Mouse (Mus musculus): ENCODE data around the gene Cep78. TPM values are rescaled to one million over a fixed set of nuclear protein-coding genes. Genes with fewer than 3 reads are reported as not detected.

Gene Cep78
- polyA plus RNA-seq, 1 experiment from 2014 or later, result 49.4 TPM

- no peak overlapping the region for H3K4me2 ChIP-seq (ENCODE audit: low read depth, low read length)
- H3K36me3 ChIP-seq (replicated peaks; ENCODE audit: control insufficient read depth, insufficient read depth, low read depth, low read length), result no peaks in the 10 kb centered on the region; the same call in none of the 2 replicates
- DNase-seq (ENCODE audit: low spot score), result no peak
- no peaks in the 10 kb centered on the region for H3K27me3 ChIP-seq (ENCODE audit: control insufficient read depth, insufficient read depth, low read length)
- no peak overlapping the region for H3K9ac ChIP-seq (replicated peaks; ENCODE audit: low read length)
- ATAC-seq (replicated peaks; ENCODE audit: insufficient number of reproducible peaks, low FRiP score, low TSS enrichment, low read depth), result no peak
- H3K9me3 ChIP-seq (replicated peaks; ENCODE audit: control insufficient read depth, low read length), result no peaks in the 10 kb centered on the region
- no peak overlapping the region for H3K4me3 ChIP-seq (ENCODE audit: low read depth, low read length)
- WGBS, result 88% methylated on average over 5 of the region's 5 CpGs
- H3K27ac ChIP-seq (replicated peaks; ENCODE audit: low read depth, low read length), result no peak overlapping the region
- H3K4me1 ChIP-seq (ENCODE audit: control insufficient read depth, insufficient read depth, low read length), result no peaks in the 10 kb centered on the region
Measured at GRCm38 (mm10) chr19:15911441-15911840, 73.3 kb downstream of the Cep78 start.

DNA sequence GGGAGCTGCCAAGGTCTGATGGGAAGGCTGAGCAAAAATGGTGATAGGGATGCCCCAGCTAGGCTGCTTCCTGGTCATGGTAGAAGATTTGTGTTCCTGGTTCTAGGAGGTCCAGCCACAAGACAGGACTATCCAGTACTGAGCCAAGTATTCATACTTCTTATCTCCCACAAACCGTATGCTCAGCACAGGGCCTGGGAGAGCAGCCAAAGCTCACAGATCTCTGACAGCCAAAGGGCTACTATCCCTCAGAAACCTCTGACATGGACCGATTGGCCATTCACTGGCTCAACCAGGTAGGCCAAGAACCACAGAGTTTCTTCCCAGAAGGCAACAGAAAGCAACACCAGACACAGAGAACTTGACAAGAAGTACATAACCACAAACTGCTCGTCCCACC lies 73.8 kb downstream of the Cep78 start:
- DNase-seq (ENCODE audit: low spot score), result no peak
- H3K4me2 ChIP-seq (ENCODE audit: low read depth, low read length), result no peak overlapping the region
- ATAC-seq (replicated peaks; ENCODE audit: insufficient number of reproducible peaks, low FRiP score, low TSS enrichment, low read depth), result no peak
- no peak overlapping the region for H3K9ac ChIP-seq (replicated peaks; ENCODE audit: low read length)
- no peaks in the 10 kb centered on the region for H3K9me3 ChIP-seq (replicated peaks; ENCODE audit: control insufficient read depth, low read length)
- H3K27ac ChIP-seq (replicated peaks; ENCODE audit: low read depth, low read length), result no peak overlapping the region
- 88% methylated on average over 3 of the region's 3 CpGs for WGBS
- H3K36me3 ChIP-seq (replicated peaks; ENCODE audit: control insufficient read depth, insufficient read depth, low read depth, low read length), result no peaks in the 10 kb centered on the region; the same call in none of the 2 replicates
- no peaks in the 10 kb centered on the region for H3K4me1 ChIP-seq (ENCODE audit: control insufficient read depth, insufficient read depth, low read length)
- H3K27me3 ChIP-seq (ENCODE audit: control insufficient read depth, insufficient read depth, low read length), result no peaks in the 10 kb centered on the region
- H3K4me3 ChIP-seq (ENCODE audit: low read depth, low read length), result no peak overlapping the region

- ATAC-seq (replicated peaks; ENCODE audit: insufficient number of reproducible peaks, low FRiP score, low TSS enrichment, low read depth) (no peak), DNase-seq (ENCODE audit: low spot score) (no peak)
- Histone ChIP-seq H3K9ac (replicated peaks; ENCODE audit: low read length) (no peak overlapping the region), H3K27me3 (ENCODE audit: control insufficient read depth, insufficient read depth, low read length) (no peaks in the 10 kb centered on the region), H3K4me3 (ENCODE audit: low read depth, low read length) (no peak overlapping the region), H3K27ac (replicated peaks; ENCODE audit: low read depth, low read length) (no peak overlapping the region), H3K9me3 (replicated peaks; ENCODE audit: control insufficient read depth, low read length) (no peaks in the 10 kb centered on the region), H3K36me3 (replicated peaks; ENCODE audit: control insufficient read depth, insufficient read depth, low read depth, low read length) (no peaks in the 10 kb centered on the region; the same call in none of the 2 replicates), H3K4me1 (ENCODE audit: control insufficient read depth, insufficient read depth, low read length) (no peaks in the 10 kb centered on the region), H3K4me2 (ENCODE audit: low read depth, low read length) (no peak overlapping the region)
- 100% methylated on average over 1 of the region's 1 CpGs for WGBS
Measured at GRCm38 (mm10) chr19:15910488-15910887, 74.3 kb downstream of the Cep78 start.

DNA sequence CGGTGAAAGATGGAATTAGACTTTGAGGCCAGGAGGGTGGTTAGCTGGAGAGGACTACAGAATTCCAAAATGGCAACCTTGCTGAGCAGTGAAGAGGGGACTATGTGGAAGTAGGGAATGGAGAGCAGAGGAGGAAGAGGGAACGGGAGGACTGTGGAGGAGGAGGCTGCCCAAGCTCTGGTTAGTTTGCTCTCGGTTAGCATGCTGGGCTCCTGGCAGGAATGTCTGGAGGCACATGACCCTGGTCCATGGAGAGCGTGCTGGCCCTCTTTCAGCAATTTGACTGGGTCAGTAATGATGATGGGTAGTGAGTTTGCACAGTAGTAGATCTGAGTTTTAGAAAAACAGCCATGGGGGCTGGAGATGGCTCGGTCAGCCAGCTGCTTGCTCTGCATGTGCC lies 76.8 kb downstream of the Cep78 start:
- Histone ChIP-seq H3K36me3 (replicated peaks; ENCODE audit: control insufficient read depth, insufficient read depth, low read depth, low read length) (no peaks in the 10 kb centered on the region; the same call in none of the 2 replicates), H3K27ac (replicated peaks; ENCODE audit: low read depth, low read length) (no peak overlapping the region), H3K4me1 (ENCODE audit: control insufficient read depth, insufficient read depth, low read length) (no peaks in the 10 kb centered on the region), H3K9me3 (replicated peaks; ENCODE audit: control insufficient read depth, low read length) (no peaks in the 10 kb centered on the region), H3K4me2 (ENCODE audit: low read depth, low read length) (no peak overlapping the region), H3K4me3 (ENCODE audit: low read depth, low read length) (no peak overlapping the region), H3K9ac (replicated peaks; ENCODE audit: low read length) (no peak overlapping the region), H3K27me3 (ENCODE audit: control insufficient read depth, insufficient read depth, low read length) (no peaks in the 10 kb centered on the region)
- WGBS, result 89% methylated on average over 5 of the region's 5 CpGs
- DNase-seq (ENCODE audit: low spot score), result no peak
- no peak for ATAC-seq (replicated peaks; ENCODE audit: insufficient number of reproducible peaks, low FRiP score, low TSS enrichment, low read depth)

Other genes with a start within 250 kb of the Cep78 start
- gene Psat1, start 37.7 kb downstream of the Cep78 start, polyA plus RNA-seq (2014; fragmentation: Nextera tagmentation; extraction: Ambion mirVana), result 96.1 and 106 TPM in 2 replicates
- 15.2 and 16.2 TPM in 2 replicates for gene Gnaq, start 147.8 kb upstream of the Cep78 start, polyA plus RNA-seq (2014; fragmentation: Nextera tagmentation; extraction: Ambion mirVana)